Mouse (Mus musculus): ENCODE data around the gene Dhx35. TPM values are rescaled to one million over a fixed set of nuclear protein-coding genes. Genes with fewer than 3 reads are reported as not detected.

Gene Dhx35
- polyA plus RNA-seq, 1 experiment from 2014 or later, result 20.1 TPM

Other genes with a start within 250 kb of the Dhx35 start
- gene Slc32a1, start 184.0 kb upstream of the Dhx35 start, polyA plus RNA-seq (2016; fragmentation: Nextera tagmentation; extraction: Ambion mirVana), result 3.8 and 4.3 TPM in 2 replicates
- gene Actr5, start 169.9 kb upstream of the Dhx35 start, polyA plus RNA-seq (2016; fragmentation: Nextera tagmentation; extraction: Ambion mirVana), result 20.3 and 22.6 TPM in 2 replicates
- 2.9 and 3.2 TPM in 2 replicates for gene Ppp1r16b, start 129.4 kb upstream of the Dhx35 start, polyA plus RNA-seq (2016; fragmentation: Nextera tagmentation; extraction: Ambion mirVana)
- gene Fam83d, start 26.7 kb upstream of the Dhx35 start, polyA plus RNA-seq (2016; fragmentation: Nextera tagmentation; extraction: Ambion mirVana), result 50.9 and 51.0 TPM in 2 replicates